Mouse (Mus musculus): ENCODE results near the gene Tspan4. TPM values are rescaled to one million over a fixed set of nuclear protein-coding genes. Genes with fewer than 3 reads are reported as not detected.

Tspan4 gene
- polyA plus RNA-seq (2015; fragmentation: Illumina TruSeq; extraction: RNeasy Lipid Tissue Mini Kit (QIAGEN cat#74804); ENCODE audit: insufficient read depth, low replicate concordance) = 22.2 TPM

DNA sequence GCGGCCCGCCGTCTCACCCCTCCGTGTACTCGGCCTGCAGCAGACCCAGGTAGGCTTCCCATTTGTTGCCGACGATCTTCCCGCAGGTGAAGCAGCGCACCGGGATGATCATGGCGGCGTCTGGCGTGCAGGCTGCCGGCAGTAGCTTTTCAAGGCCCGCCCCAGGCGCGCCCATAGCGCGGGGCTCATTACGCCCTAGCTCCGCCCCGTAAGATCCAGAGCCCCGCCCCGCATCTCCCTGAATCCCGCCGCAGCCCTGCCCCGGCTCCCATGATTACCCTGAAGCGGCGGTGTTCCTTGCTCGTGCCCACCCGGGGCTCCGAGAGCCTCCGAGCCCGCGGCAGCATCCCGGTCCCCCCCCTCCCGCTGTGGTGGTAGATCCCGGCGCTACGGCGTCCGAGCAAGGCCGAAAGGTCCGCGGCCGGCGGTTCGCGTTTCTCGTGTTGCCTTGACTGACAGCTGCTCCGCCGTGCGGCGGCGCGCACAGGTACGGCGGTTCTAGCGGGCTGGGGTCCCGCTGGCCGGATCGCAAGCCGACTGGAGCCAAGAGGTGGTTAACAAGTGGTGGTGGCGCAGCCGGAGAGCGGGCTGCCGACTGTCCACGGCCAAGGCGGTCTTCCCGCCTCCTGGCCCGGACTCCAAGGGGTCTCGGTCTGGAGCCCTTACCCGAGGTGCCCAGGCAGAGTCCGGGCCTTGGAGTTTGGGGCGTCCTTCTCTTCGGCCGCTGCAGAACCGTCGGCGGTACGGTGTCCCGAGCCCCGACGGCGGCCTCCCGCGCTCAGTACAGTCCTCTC lies at the start of gene Tspan4, which contains the start of gene Polr2l:
Gene Tspan4 (plus strand): TSS at position 230 of the 794 bp plus-strand sequence.
Gene Polr2l (minus strand): TSS at position 122 of the 794 bp plus-strand sequence.

DNA sequence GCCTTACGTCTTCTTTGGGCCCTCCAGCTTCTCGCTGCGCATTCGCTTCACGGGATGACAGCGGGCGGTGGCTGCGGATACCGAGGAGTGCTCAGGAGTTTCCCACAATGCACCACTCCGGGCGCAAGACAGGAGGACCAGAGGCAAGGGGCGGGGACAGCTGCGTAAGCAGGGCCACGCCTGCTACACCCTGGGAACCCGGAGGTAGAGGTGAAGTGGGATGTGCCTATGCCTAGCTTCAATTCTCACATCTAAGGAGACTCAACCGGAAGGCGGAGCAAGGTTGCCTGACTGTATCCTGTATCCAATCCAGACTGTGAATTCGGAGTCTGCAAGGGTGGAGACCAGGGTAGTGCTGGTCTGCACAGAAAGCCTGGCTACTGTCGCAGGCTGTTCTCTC lies 45.7 kb upstream of the Tspan4 start, which contains the start of gene Cend1:
Gene Cend1 (minus strand): TSS at position 182 of the 400 bp plus-strand sequence.

DNA sequence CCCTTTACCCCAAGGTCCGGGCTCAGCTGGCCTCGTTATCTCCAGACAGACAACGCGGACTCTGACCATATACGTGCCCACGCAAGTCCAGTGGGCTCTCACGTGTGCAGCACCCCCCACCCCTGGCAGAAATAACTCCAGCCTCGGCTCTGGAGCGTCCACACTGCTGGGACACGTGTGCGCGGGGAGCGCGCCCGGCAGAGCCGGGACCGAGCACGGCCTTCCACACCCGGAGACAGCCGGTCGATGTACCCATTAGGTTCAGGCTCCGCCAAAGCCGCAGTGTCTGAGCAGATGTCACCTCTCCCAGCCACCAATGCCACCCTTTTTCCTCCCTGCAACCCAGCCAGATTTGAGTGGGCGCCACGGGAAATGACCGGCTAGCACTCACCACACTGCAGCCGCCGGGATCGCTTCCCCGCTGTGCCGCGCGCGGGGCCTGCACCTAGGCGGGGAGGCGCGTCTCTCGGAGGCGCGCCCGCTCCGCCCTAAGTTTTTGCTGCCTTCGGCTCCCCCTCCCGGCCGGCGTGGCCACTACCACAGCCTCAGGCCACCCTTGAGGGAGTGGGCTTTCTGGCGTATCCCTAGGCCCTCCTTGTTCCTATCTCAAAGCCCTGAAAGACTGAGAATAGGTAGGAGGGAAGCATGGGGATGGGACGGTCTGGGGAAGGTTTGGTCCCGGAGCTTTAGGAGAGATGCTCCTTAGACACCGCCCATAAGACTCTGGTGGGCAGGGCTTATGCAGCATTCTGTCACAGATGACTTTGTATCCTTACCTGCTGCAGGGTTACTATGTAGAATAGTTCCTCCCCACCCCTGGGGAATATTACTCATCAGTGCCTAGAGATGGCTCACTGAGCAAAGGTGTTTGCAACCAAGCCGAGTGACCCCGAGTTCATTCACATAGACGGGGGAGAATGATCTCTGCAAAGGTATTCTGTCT lies 37.6 kb upstream of the Tspan4 start, which contains the start of gene Slc25a22:
Gene Slc25a22 (minus strand): TSS at position 715 of the 943 bp plus-strand sequence.

DNA sequence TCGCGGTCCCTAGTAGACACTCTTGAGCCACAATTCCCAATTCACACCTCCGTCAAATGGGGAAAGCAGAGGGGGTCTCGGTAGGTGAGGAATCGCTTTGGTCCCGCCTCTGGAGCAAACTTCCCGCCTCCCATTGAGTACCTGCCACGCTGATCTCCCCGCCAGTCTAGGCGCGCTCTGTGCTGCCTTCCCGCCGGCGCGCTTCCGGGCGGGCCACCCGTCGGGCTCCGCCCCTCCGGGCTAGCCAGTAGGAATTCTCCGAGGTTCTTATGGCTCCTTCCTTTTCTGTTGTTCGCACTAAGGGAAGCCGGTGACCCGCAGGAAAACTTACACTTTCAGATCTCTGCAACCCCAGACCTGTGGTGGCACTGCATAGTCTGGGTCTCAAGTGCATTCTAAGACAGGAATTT lies 31.2 kb upstream of the Tspan4 start, which contains the start of gene Pidd1:
Gene Pidd1 (minus strand): TSS at position 198 of the 410 bp plus-strand sequence.

DNA sequence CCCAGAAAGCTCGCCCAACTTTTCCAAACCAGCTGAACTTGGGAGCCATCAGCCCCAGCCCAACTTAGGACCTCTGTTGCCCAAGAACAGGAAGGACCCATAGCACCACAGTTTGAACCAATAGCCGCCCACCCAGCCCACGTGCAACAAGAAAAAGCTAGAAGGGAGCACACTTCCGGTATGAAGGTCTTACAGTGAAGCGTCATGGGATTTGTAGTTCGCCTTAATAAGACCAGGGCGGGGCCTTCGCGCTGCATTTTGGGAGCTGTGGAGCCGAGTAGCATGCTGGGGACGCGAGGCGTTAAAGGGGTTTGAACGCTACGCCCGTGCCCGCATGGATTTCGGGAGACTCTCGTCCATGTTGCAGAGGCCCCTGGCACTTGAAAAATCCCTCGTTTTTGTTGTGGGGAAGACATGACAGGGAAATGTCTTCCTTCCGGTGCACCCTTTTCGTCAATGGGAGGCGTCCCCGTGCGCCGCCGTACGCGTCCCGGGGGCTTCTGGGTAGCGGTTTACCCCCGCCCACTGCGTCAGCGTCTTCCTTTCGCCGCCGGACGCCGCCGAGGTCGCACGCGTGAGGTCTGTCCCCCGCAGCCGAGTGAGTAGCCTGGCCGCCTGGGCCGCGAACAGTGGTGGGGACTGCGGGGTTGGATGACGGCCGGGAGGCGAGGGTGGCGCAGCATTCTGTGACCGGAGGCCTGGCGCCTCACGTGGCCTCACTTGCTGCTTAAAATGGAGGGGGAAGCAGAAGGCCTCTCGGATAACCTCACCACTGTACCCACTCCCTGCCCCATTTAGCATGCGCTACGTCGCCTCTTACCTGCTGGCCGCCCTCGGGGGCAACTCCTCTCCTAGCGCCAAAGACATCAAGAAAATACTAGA lies 27.7 kb upstream of the Tspan4 start, which contains the start of gene Rplp2:
Gene Rplp2 (plus strand): TSS at position 261 of the 882 bp plus-strand sequence.

DNA sequence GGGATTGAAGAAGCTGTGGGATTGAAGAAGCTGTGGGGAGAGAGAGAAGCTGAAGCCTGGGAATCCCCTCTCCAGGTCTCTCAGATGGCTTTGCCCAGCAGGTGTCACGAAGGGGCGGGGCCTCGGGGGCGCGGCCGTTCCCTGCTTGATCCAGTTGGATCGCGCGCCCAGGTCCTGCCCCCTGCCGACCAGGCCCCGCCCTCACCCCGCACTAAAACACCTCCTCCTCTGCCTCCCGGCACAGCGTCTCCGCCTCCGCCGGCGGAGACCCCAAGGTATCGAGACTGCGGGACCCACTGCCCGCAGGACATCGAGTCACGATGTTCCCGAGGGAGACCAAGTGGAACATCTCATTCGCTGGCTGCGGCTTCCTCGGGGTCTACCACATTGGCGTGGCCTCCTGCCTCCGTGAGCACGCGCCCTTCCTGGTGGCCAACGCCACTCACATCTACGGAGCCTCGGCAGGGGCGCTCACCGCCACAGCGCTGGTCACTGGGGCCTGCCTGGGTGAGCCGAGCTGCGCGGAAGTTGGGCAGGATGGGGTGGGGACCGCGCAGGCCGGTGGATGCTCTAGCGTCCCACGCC lies 20.0 kb upstream of the Tspan4 start, which contains the start of gene Pnpla2:
Gene Pnpla2 (plus strand): TSS at position 232 of the 585 bp plus-strand sequence.

DNA sequence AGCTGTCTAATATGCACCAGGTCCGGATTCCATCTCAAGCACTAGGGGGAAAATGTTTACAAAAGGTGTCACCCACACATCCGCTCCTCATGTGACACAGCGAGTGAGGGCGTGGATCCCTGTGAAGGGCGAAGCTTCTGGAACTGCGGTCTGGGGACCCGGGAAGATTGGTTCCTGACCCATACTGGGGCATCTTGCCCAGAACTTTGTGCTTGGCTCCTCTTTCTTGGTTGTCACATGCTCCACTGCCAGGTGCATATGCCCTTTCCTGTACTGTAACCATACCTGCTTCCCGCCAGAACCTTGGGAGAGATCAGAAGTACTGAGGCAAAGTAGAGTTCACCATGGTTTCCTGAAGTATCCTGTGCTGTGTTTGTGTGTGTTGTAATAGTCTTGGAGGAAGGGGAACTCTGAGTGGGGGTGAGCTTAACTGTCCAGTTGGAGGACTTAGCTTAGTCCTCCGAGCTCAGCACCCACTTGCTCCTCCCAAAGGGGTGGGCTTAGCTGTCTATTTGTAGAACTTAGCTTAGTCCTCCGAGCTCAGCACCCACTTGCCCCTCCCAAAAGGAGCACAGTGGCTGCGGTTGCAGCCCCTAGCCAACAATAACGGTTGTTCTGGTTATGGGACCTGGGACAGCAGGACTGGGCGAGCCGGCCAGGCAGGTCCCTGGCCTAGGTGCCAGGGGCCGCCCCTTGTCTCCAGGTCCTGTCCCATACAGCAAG lies 14.5 kb upstream of the Tspan4 start, which contains the start of gene Cracr2b:
Gene Cracr2b (plus strand): TSS at position 704 of the 723 bp plus-strand sequence.

DNA sequence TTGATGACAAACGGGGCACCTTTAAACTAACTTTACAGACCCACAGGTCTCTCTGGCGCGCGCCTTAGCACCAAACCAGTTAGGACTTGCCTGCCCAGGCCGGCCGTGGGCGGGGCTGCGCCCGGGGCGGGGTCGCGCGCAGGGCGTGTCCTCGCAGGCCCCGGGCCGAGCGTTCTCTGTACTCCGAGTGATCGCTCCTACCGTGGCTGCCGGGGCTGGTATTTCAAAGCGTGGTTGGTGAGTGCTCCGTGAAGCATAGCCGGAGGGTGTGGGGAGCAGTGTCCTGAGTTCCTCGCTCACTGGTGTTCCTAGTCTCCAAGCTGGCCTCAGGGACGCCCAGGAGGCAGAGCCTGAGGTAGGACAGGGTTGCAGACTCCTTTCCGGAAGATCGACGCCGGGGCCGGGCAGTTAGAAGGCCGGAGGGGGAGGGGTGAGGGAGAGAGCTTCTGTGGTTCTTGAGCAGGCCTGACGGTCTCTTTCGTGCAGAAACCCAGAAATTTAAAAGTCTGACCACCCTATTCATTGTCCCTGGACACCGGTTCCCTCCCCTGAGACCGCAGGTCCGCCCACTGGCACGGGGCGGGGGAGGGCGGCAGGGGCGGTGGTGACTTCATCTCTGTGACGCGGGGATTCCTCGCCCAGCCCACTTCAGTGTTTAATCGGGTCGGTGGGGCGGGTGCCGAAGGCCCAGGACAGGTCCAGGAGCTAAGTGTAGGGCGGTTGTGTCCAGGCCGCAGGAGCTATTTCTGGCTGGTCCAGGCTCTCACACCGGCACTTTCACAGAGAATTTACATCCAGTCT lies 7.6 kb upstream of the Tspan4 start, which contains the start of gene Cd151:
Gene Cd151 (plus strand): TSS at position 163 of the 801 bp plus-strand sequence.

DNA sequence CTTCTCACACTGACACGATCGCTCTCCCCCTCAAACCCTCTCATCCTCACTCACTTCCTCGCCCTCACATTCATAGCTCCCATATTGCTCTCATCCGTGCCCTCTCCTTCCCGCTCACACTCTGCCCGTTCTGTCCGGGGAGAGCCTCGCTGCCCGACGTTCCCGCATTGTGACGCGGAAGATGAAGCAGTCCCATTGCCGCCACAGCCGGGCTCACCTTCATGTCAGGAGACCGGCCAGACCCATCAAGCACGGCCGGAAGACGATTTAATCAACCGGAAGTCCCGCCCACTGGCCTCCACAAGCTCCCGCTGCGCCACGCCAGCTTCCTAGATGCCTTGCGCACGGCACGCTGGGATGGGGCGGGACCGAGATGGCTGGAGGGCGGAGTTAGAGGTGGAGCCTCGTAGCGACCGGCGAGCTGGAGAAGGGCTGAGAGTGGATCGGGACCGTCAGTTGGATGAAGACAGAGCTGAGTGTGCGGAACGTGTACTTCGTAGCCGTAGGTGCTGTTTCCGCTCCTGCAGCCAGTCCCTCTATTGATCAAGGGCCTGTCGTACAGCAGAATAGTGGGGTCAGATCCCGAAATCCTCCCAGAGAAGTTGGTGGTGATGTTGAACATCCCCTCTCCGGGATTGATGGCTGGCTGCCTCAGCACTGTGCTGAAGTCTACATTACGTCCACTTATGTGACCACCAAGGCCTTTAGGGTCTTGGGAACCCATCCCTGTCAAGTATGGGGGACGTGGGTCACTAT lies 64.7 kb downstream of the Tspan4 start, which contains the start of gene Chid1:
Gene Chid1 (minus strand): TSS at position 302 of the 756 bp plus-strand sequence.

Other genes starting within 250 kb of the Tspan4 start
- 70.7 TPM for gene Phrf1, start 246.5 kb upstream of the Tspan4 start, polyA plus RNA-seq (2015; fragmentation: Illumina TruSeq; extraction: RNeasy Lipid Tissue Mini Kit (QIAGEN cat#74804); ENCODE audit: insufficient read depth, low replicate concordance)
- gene Irf7, start 208.8 kb upstream of the Tspan4 start, polyA plus RNA-seq (2015; fragmentation: Illumina TruSeq; extraction: RNeasy Lipid Tissue Mini Kit (QIAGEN cat#74804); ENCODE audit: insufficient read depth, low replicate concordance) = 74.7 TPM
- gene Cdhr5, start 198.5 kb upstream of the Tspan4 start, polyA plus RNA-seq (2015; fragmentation: Illumina TruSeq; extraction: RNeasy Lipid Tissue Mini Kit (QIAGEN cat#74804); ENCODE audit: insufficient read depth, low replicate concordance) = 0.19 TPM
- not detected for gene Sct, start 196.1 kb upstream of the Tspan4 start, polyA plus RNA-seq (2015; fragmentation: Illumina TruSeq; extraction: RNeasy Lipid Tissue Mini Kit (QIAGEN cat#74804); ENCODE audit: insufficient read depth, low replicate concordance)
- gene Drd4, start 183.2 kb upstream of the Tspan4 start, polyA plus RNA-seq (2015; fragmentation: Illumina TruSeq; extraction: RNeasy Lipid Tissue Mini Kit (QIAGEN cat#74804); ENCODE audit: insufficient read depth, low replicate concordance) = not detected
- gene Deaf1, start 147.6 kb upstream of the Tspan4 start, polyA plus RNA-seq (2015; fragmentation: Illumina TruSeq; extraction: RNeasy Lipid Tissue Mini Kit (QIAGEN cat#74804); ENCODE audit: insufficient read depth, low replicate concordance) = 23.2 TPM
- 56.8 TPM for gene Tmem80, start 147.5 kb upstream of the Tspan4 start, polyA plus RNA-seq (2015; fragmentation: Illumina TruSeq; extraction: RNeasy Lipid Tissue Mini Kit (QIAGEN cat#74804); ENCODE audit: insufficient read depth, low replicate concordance)
- gene Eps8l2, start 136.4 kb upstream of the Tspan4 start, polyA plus RNA-seq (2015; fragmentation: Illumina TruSeq; extraction: RNeasy Lipid Tissue Mini Kit (QIAGEN cat#74804); ENCODE audit: insufficient read depth, low replicate concordance) = 0.76 TPM
- gene Taldo1, start 83.0 kb upstream of the Tspan4 start, polyA plus RNA-seq (2015; fragmentation: Illumina TruSeq; extraction: RNeasy Lipid Tissue Mini Kit (QIAGEN cat#74804); ENCODE audit: insufficient read depth, low replicate concordance) = 140 TPM
- gene Gatd1, start 61.1 kb upstream of the Tspan4 start, polyA plus RNA-seq (2015; fragmentation: Illumina TruSeq; extraction: RNeasy Lipid Tissue Mini Kit (QIAGEN cat#74804); ENCODE audit: insufficient read depth, low replicate concordance) = 38.7 TPM
- not detected for gene Cend1, start 45.7 kb upstream of the Tspan4 start, polyA plus RNA-seq (2015; fragmentation: Illumina TruSeq; extraction: RNeasy Lipid Tissue Mini Kit (QIAGEN cat#74804); ENCODE audit: insufficient read depth, low replicate concordance)
- gene Slc25a22, start 37.3 kb upstream of the Tspan4 start, polyA plus RNA-seq (2015; fragmentation: Illumina TruSeq; extraction: RNeasy Lipid Tissue Mini Kit (QIAGEN cat#74804); ENCODE audit: insufficient read depth, low replicate concordance) = 10.7 TPM
- 4.4 TPM for gene Pidd1, start 31.2 kb upstream of the Tspan4 start, polyA plus RNA-seq (2015; fragmentation: Illumina TruSeq; extraction: RNeasy Lipid Tissue Mini Kit (QIAGEN cat#74804); ENCODE audit: insufficient read depth, low replicate concordance)
- 512 TPM for gene Rplp2, start 27.9 kb upstream of the Tspan4 start, polyA plus RNA-seq (2015; fragmentation: Illumina TruSeq; extraction: RNeasy Lipid Tissue Mini Kit (QIAGEN cat#74804); ENCODE audit: insufficient read depth, low replicate concordance)
- gene Pnpla2, start 20.0 kb upstream of the Tspan4 start, polyA plus RNA-seq (2015; fragmentation: Illumina TruSeq; extraction: RNeasy Lipid Tissue Mini Kit (QIAGEN cat#74804); ENCODE audit: insufficient read depth, low replicate concordance) = 29.7 TPM
- 4.5 TPM for gene Cracr2b, start 14.1 kb upstream of the Tspan4 start, polyA plus RNA-seq (2015; fragmentation: Illumina TruSeq; extraction: RNeasy Lipid Tissue Mini Kit (QIAGEN cat#74804); ENCODE audit: insufficient read depth, low replicate concordance)
- 31.2 TPM for gene Cd151, start 7.8 kb upstream of the Tspan4 start, polyA plus RNA-seq (2015; fragmentation: Illumina TruSeq; extraction: RNeasy Lipid Tissue Mini Kit (QIAGEN cat#74804); ENCODE audit: insufficient read depth, low replicate concordance)
- gene Polr2l, start 108 bp upstream of the Tspan4 start, polyA plus RNA-seq (2015; fragmentation: Illumina TruSeq; extraction: RNeasy Lipid Tissue Mini Kit (QIAGEN cat#74804); ENCODE audit: insufficient read depth, low replicate concordance) = 6.3 TPM
- gene Chid1, start 64.6 kb downstream of the Tspan4 start, polyA plus RNA-seq (2015; fragmentation: Illumina TruSeq; extraction: RNeasy Lipid Tissue Mini Kit (QIAGEN cat#74804); ENCODE audit: insufficient read depth, low replicate concordance) = 17.3 TPM
- gene Ap2a2, start 86.9 kb downstream of the Tspan4 start, polyA plus RNA-seq (2015; fragmentation: Illumina TruSeq; extraction: RNeasy Lipid Tissue Mini Kit (QIAGEN cat#74804); ENCODE audit: insufficient read depth, low replicate concordance) = 27.2 TPM
- gene Muc6, start 180.1 kb downstream of the Tspan4 start, polyA plus RNA-seq (2015; fragmentation: Illumina TruSeq; extraction: RNeasy Lipid Tissue Mini Kit (QIAGEN cat#74804); ENCODE audit: insufficient read depth, low replicate concordance) = not detected
- not detected for gene Muc2, start 215.1 kb downstream of the Tspan4 start, polyA plus RNA-seq (2015; fragmentation: Illumina TruSeq; extraction: RNeasy Lipid Tissue Mini Kit (QIAGEN cat#74804); ENCODE audit: insufficient read depth, low replicate concordance)